Mouse (Mus musculus): ENCODE measurements around the gene Lpxn.

- TF ChIP-seq CTCF (IDR thresholded peaks at IDR 0.05; ENCODE audit: low read depth, low read length) (no peak), GATA1 (IDR thresholded peaks at IDR 0.05; ENCODE audit: borderline replicate concordance, low read length) (no peak), TAL1 (conservative IDR thresholded peaks at IDR 0.05; ENCODE audit: low read depth, low read length) (no peak), POLR2AphosphoS5 (IDR thresholded peaks at IDR 0.05; ENCODE audit: insufficient replicate concordance, low read depth, low read length) (no peak), GATA2 (IDR thresholded peaks at IDR 0.05; ENCODE audit: borderline replicate concordance, low read depth, low read length) (no peak)
Measured at GRCm38 (mm10) chr19:12758936-12759478, 37.0 kb upstream of the Lpxn start.
